Mouse (Mus musculus) ES-Bruce4 (cell line): ENCODE results near the gene Olfr876.

Experiments used
- CTCF ChIP-seq: IDR thresholded peaks from one replicate; pipeline ENCODE4 v1.8.1; 2011; ENCODE audit warnings: low read depth, low read length
- EP300 ChIP-seq: IDR thresholded peaks from 2 replicates; pipeline ENCODE4 v1.6.1; 2011; ENCODE audit warnings: low read depth, low read length; ENCODE audit not compliant: insufficient read depth
- POLR2A ChIP-seq: IDR thresholded peaks from one replicate; pipeline ENCODE4 v1.8.1; 2011; ENCODE audit warnings: low read length; ENCODE audit not compliant: insufficient read depth

GRCm38 (mm10) chr9:37786411-37786810 lies 16.4 kb upstream of the Olfr876 start:
- TF ChIP-seq CTCF (no peak), POLR2A (no peak), EP300 (no peak)
